Mouse (Mus musculus) embryonic facial prominence, embryonic 11.5 days (tissue): ENCODE measurements at regions not wholly inside any gene's neighbourhood (a gene's known extent, or its start where the extent isn't known, plus 50 kb on each side); places are given as distances from the start of the nearest gene placed in this dataset.
A peak's percentile ranks its signal among the peaks of the same experiment; 100 is the strongest.

Source experiments
- ATAC-seq: fragments of 200-750 bp; cut with Nextera tagmentation; replicated peaks from 2 replicates; pipeline ENCODE4 v1.8.0; 2017; ENCODE audit warnings: low read depth; ENCODE audit not compliant: insufficient number of reproducible peaks, low FRiP score, low TSS enrichment
- DNase-seq: peaks from one replicate; pipeline ENCODE4 v3.0.0-alpha.2; 2015; ENCODE audit warnings: low spot score
- H3K27ac ChIP-seq: fragments of 300-500 bp; sonication (generic); replicated peaks from 2 replicates; pipeline ENCODE4 v1.5.1; 2014; ENCODE audit warnings: mild to moderate bottlenecking, low read depth, low read length, control low read depth
- H3K27me3 ChIP-seq: fragments of 300-500 bp; sonication (generic); 2 replicates; pipeline ENCODE4 v1.6.1; 2014; ENCODE audit warnings: mild to moderate bottlenecking, low read length, moderate library complexity, mixed read lengths; ENCODE audit not compliant: control insufficient read depth, insufficient read depth
- H3K36me3 ChIP-seq: fragments of 300-500 bp; sonication (generic); replicated peaks from 2 replicates; pipeline ENCODE4 v1.6.1; 2014; ENCODE audit warnings: low read depth, mild to moderate bottlenecking, low read length, moderate library complexity, mixed read lengths; ENCODE audit not compliant: control insufficient read depth, insufficient read depth
- H3K4me1 ChIP-seq: fragments of 300-500 bp; sonication (generic); 2 replicates; pipeline ENCODE4 v1.6.1; 2014; ENCODE audit warnings: low read length, mixed read lengths; ENCODE audit not compliant: control insufficient read depth, insufficient read depth
- H3K4me2 ChIP-seq: fragments of 300-500 bp; sonication (generic); 2 replicates; pipeline ENCODE4 v1.6.1; 2014; ENCODE audit warnings: low read depth, mild to moderate bottlenecking, control low read depth, low read length, moderate library complexity
- H3K4me3 ChIP-seq: fragments of 300-500 bp; sonication (generic); 2 replicates; pipeline ENCODE4 v1.5.1; 2014; ENCODE audit warnings: low read depth, low read length, control low read depth
- H3K9ac ChIP-seq: fragments of 300-500 bp; sonication (generic); replicated peaks from 2 replicates; pipeline ENCODE4 v1.6.1; 2014; ENCODE audit warnings: mild to moderate bottlenecking, control low read depth, low read length
- H3K9me3 ChIP-seq: fragments of 300-500 bp; sonication (generic); replicated peaks from 2 replicates; pipeline ENCODE4 v1.6.1; 2016; ENCODE audit warnings: mild to moderate bottlenecking, low read length, inconsistent platforms, mixed read lengths; ENCODE audit not compliant: control insufficient read depth
- WGBS: fragments of 180-500 bp; shearing (Covaris S2); extraction: QIAGEN DNeasy Blood & Tissue Kit; methylation state at CpG from one replicate; pipeline ENCODE4 v1.1.7; 2014; 5-methylcytosine and 5-hydroxymethylcytosine counted together

DNA sequence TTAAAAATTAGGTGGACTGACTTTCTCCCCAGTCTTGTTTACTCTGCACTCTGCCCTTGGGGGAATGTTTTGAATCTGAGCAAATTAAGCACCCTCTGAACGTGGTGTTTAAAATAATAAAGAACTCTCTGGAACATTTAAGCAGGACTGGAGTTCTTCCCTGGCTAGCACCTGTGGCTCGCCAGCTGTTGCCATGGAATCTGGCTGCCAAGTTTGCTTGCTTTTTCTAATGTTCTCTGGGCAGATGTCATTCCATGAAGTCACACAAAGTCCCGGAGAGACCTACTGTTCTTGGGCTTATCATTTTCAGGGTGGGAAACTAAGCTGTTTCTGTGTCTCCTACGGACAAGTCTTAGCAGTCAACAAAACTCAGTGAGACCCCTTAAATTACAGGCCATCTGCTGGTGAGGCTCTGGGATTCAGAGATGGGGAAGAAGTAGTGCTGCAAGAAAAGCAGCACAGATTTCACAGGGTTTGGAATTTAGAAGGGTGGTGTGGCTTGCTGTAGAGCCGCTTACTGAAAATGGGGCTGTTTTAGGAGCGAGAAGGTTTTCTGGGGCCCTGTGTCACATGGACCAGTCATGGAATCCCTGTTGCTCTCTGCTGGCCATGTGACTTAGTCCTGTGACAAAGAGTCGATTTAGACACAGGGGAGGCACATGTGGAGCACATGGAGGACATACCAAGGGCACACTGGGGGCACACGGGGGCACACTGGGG is 98.7 kb downstream of the Gas1 start:
- Histone ChIP-seq H3K36me3 (no peaks in the 10 kb centered on the region), H3K4me2 (no peak overlapping the region), H3K27me3 (no peaks in the 10 kb centered on the region), H3K9ac (no peak overlapping the region), H3K4me3 (no peak overlapping the region), H3K4me1 (no peaks in the 10 kb centered on the region; the same call in 1 of the 2 replicates), H3K27ac (no peak overlapping the region), H3K9me3 (no peaks in the 10 kb centered on the region)
- ATAC-seq: no peak
- 70% methylated on average over 8 of the region's 8 CpGs for WGBS
- DNase-seq: no peak

DNA sequence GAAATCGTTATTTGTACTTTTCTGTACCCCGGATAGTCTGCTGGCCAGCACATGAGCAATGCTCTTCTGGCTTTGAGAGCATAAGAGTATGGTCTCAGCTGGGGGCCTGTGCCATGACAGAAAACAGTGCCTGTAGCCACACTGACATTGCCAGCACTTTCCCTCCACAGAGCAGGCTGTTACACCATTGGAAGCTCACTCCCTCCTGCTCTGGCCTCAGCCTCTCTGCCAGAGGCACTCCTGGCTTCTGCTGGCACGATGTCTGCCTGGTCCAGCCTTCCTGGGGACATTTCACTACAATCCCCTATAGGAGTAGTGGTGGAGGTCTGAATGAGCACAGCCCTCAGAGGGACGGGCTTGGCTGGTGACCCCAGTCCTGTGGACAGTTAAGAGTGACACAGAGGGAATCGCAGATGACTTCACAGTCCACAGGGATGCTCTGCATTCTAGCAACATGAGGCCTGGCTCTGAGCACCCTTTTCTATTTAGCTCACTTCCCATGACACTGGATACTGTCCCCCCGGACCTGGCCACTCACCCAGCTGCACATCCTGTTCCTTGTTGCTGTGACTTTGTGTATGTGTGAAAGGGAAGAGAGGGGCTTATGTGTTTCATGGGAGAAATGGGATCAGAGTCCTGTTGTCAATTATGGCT is 100.9 kb downstream of the Gas1 start:
- peaks cover 3% of the 10 kb centered on the region; the same call in 1 of the 2 replicates for H3K4me1 ChIP-seq
- no peaks in the 10 kb centered on the region for H3K9me3 ChIP-seq
- 55% methylated on average over 6 of the region's 6 CpGs for WGBS
- ATAC-seq (no peak), DNase-seq (no peak)
- no peak overlapping the region for H3K27ac ChIP-seq
- no peaks in the 10 kb centered on the region for H3K27me3 ChIP-seq
- no peak overlapping the region for H3K9ac ChIP-seq
- H3K4me2 ChIP-seq: no peak overlapping the region
- H3K4me3 ChIP-seq: no peak overlapping the region
- H3K36me3 ChIP-seq: no peaks in the 10 kb centered on the region

DNA sequence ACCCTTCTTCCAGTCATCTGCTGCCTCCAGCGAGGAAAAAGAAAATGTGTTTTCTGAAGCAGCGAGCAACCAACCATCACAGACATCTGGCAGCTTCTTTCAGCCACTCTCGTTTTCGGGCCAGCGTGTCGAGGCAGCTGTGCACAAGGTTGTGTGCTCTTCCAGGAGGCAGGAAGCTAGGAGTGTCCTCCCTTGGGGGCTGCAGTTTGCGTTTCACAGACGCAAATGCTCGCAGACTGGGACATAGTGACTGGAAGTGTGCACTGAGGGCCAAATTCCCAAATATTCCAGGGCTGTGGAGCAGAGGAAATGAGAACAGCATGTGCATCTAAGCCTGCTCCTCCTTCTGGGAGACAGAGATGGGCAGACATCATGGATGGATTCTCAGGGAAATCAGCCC is 105.6 kb downstream of the Gas1 start:
- no peaks in the 10 kb centered on the region for H3K36me3 ChIP-seq
- ATAC-seq: no peak
- H3K27me3 ChIP-seq: no peaks in the 10 kb centered on the region
- WGBS: 28% methylated on average over 9 of the region's 9 CpGs
- H3K9me3 ChIP-seq: no peaks in the 10 kb centered on the region
- no peak overlapping the region for H3K9ac ChIP-seq
- peak; percentile 45 for DNase-seq
- H3K4me3 ChIP-seq: no peak overlapping the region
- H3K4me2 ChIP-seq: no peak overlapping the region
- H3K4me1 ChIP-seq: peaks cover 3% of the 10 kb centered on the region; the same call in 1 of the 2 replicates
- no peak overlapping the region for H3K27ac ChIP-seq

DNA sequence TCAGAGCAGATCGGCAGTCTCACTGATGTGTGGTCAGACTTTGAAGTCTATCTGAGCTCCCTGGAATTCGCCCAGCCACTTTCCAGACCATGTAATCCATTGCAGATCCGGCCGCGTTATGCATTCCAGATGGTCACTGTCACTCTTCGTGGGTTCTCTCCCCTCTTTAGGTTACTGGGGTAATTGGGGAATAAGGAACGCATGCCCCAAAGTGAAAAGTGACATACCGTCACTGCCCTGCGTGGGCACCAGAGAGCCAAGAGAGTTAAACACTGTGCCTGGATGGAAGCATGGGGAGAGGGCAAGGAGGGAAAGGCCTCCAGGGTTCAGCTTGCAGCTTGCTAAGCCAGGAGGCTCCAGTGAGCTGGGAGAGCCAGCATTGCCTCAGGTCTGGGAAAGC is 108.0 kb downstream of the Gas1 start:
- H3K27me3 ChIP-seq: no peaks in the 10 kb centered on the region
- ATAC-seq (peak; percentile 79), DNase-seq (peak; percentile 91)
- 15% methylated on average over 9 of the region's 9 CpGs for WGBS
- no peak overlapping the region for H3K4me3 ChIP-seq
- no peaks in the 10 kb centered on the region for H3K36me3 ChIP-seq
- no peaks in the 10 kb centered on the region for H3K9me3 ChIP-seq
- peaks cover 3% of the 10 kb centered on the region; the same call in 1 of the 2 replicates for H3K4me1 ChIP-seq
- H3K4me2 ChIP-seq: no peak overlapping the region
- H3K9ac ChIP-seq: no peak overlapping the region
- peak overlapping the region; percentile 25 for H3K27ac ChIP-seq

DNA sequence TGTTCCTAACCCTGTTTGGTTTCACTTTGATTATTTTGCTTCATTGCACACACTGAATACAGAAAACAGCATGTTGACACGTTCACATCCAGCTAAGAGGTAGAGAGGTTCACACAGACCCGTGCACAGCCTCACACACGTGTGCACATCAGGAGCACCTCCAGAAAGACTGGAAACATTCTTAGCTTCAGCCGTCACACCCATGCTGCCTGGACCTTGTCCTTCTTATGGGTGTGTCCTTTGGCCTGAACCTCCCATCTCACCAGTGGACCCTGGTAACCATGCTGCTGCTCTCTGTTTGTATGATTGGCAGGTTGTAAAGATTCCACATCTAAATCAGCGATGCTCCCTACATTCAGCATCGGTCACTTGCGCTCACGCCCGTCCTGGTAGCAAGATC is 109.8 kb downstream of the Gas1 start:
- ATAC-seq: no peak
- H3K9me3 ChIP-seq: no peaks in the 10 kb centered on the region
- no peak overlapping the region for H3K4me2 ChIP-seq
- H3K4me3 ChIP-seq: no peak overlapping the region
- H3K27ac ChIP-seq: no peak overlapping the region
- H3K4me1 ChIP-seq: peaks cover 3% of the 10 kb centered on the region; the same call in 1 of the 2 replicates
- DNase-seq: no peak
- no peaks in the 10 kb centered on the region for H3K27me3 ChIP-seq
- WGBS: 87% methylated on average over 9 of the region's 9 CpGs
- no peak overlapping the region for H3K9ac ChIP-seq
- H3K36me3 ChIP-seq: no peaks in the 10 kb centered on the region

GRCm38 (mm10) chr13:60061589-60061988 is 115.6 kb downstream of the Gas1 start:
- no peak for ATAC-seq
- no peak overlapping the region for H3K4me3 ChIP-seq
- H3K4me2 ChIP-seq: no peak overlapping the region
- no peaks in the 10 kb centered on the region for H3K27me3 ChIP-seq
- no peak overlapping the region for H3K9ac ChIP-seq
- no peaks in the 10 kb centered on the region; the same call in 1 of the 2 replicates for H3K4me1 ChIP-seq
- no peaks in the 10 kb centered on the region for H3K36me3 ChIP-seq
- WGBS: 83% methylated on average over 6 of the region's 6 CpGs
- no peak for DNase-seq
- no peak overlapping the region for H3K27ac ChIP-seq
- no peaks in the 10 kb centered on the region for H3K9me3 ChIP-seq

DNA sequence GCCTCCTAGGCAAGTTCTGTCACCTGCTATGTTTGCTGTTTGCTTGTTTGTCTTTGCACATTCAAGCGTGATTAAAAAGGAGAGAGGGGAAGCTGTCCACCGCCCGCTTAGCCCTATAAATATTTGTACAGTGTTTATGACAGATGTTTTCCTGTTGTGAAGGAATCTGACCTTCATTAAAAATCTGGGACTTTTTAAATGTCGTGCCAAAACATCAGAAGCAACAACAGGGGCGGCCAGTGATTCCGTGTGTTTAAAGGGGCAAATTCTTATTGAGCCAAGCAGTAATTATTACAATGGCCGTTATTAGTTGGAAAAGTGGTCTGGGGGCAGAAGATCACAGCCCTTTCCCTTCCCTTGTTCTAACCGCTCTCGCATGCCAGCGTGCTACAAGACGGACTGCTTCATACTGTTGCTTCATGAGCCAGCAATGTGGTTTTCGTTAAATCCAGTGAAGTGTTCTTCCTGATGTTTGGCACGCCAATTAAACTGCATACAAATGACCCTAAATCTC is 119.3 kb downstream of the Gas1 start:
- no peak overlapping the region for H3K4me2 ChIP-seq
- H3K4me1 ChIP-seq: no peaks in the 10 kb centered on the region
- no peak overlapping the region for H3K27ac ChIP-seq
- no peaks in the 10 kb centered on the region for H3K9me3 ChIP-seq
- 20% methylated on average over 13 of the region's 13 CpGs for WGBS
- no peak for ATAC-seq
- no peak overlapping the region for H3K9ac ChIP-seq
- H3K4me3 ChIP-seq: no peak overlapping the region
- no peaks in the 10 kb centered on the region for H3K36me3 ChIP-seq
- peak; percentile 79 for DNase-seq
- H3K27me3 ChIP-seq: no peaks in the 10 kb centered on the region

DNA sequence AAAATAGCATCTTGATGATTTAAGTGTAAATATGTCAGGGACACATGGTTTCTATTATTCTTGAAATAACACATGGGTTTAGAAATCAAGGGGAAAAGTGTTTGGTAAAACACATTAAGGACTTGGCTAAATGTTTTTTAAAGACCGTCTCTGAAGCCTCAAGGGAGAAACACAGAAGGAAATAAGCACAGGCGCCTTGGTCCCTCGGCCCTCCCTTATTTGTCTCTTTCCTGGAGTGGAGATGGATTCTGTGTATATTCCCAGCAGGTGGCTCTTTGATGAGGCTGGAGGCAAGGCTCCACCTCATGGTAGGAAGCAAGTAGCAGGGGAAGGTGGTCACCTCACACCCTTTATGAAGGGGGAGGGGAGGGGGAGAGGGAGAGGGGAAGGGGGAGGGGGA is 122.6 kb downstream of the Gas1 start:
- Histone ChIP-seq H3K4me3 (no peak overlapping the region), H3K27me3 (no peaks in the 10 kb centered on the region), H3K9me3 (no peaks in the 10 kb centered on the region), H3K9ac (no peak overlapping the region), H3K4me2 (no peak overlapping the region), H3K36me3 (no peaks in the 10 kb centered on the region), H3K27ac (no peak overlapping the region), H3K4me1 (no peaks in the 10 kb centered on the region)
- DNase-seq: no peak
- WGBS: 22% methylated on average over 3 of the region's 3 CpGs
- ATAC-seq: no peak
